Mouse (Mus musculus) C2C12 (cell line): ENCODE measurements around the gene Spaar. TPM values are rescaled to one million over a fixed set of nuclear protein-coding genes. Genes with fewer than 3 reads are reported as not detected.

ENCODE experiments used
- H3K27me3 ChIP-seq: one replicate; pipeline ENCODE4 v1.6.1; 2011; ENCODE audit not compliant: control insufficient read depth, insufficient read depth, insufficient read length
- H3K36me3 ChIP-seq: one replicate; pipeline ENCODE4 v1.6.1; 2011; ENCODE audit not compliant: control insufficient read depth, insufficient read depth
- H3K4me3 ChIP-seq: one replicate; pipeline ENCODE4 v1.5.1; 2011; ENCODE audit warnings: mild to moderate bottlenecking, control low read depth; ENCODE audit not compliant: poor library complexity, insufficient read depth, severe bottlenecking
- H3K79me2 ChIP-seq: one replicate; pipeline ENCODE4 v1.6.1; 2011; ENCODE audit not compliant: control insufficient read depth, insufficient read depth
- H3K79me3 ChIP-seq: one replicate; pipeline ENCODE4 v1.6.1; 2011; ENCODE audit warnings: low read depth, control low read depth
- H3ac ChIP-seq: one replicate; pipeline ENCODE3; 2011; ENCODE audit warnings: low read depth; ENCODE audit not compliant: control insufficient read depth, insufficient read length
- CEBPB ChIP-seq: IDR thresholded peaks from one replicate; pipeline ENCODE4 v1.6.1; 2011; ENCODE audit warnings: low read depth, mild to moderate bottlenecking, control low read depth, moderate library complexity
- CTCF ChIP-seq: IDR thresholded peaks from one replicate; pipeline ENCODE4 v1.5.1; 2011; ENCODE audit not compliant: control insufficient read depth, insufficient read depth, insufficient read length
- FOSL1 ChIP-seq: IDR thresholded peaks from one replicate; pipeline ENCODE4 v1.8.0; 2011; ENCODE audit warnings: mild to moderate bottlenecking, low read length; ENCODE audit not compliant: poor library complexity, insufficient read depth, severe bottlenecking
- MAX ChIP-seq: IDR thresholded peaks from one replicate; pipeline ENCODE4 v1.6.1; 2011; ENCODE audit warnings: mild to moderate bottlenecking, control low read depth
- MYOD1 ChIP-seq: IDR thresholded peaks from one replicate; pipeline ENCODE4 v1.6.1; 2011; ENCODE audit warnings: low read depth; ENCODE audit not compliant: control insufficient read depth, insufficient read length
- MYOG ChIP-seq: IDR thresholded peaks from one replicate; pipeline ENCODE4 v1.6.1; 2011; ENCODE audit not compliant: control insufficient read depth, insufficient read length; ENCODE audit errors: extremely low read depth
- USF1 ChIP-seq: IDR thresholded peaks from one replicate; pipeline ENCODE4 v1.6.1; 2011; ENCODE audit warnings: low read depth, mild to moderate bottlenecking, control low read depth, moderate library complexity
- polyA plus RNA-seq: library from polyadenylated mRNA; unstranded; fragments of >200 nt; fragmentation: generic; extraction: Trizol; gene quantifications from one replicate; pipeline ENCODE4 v1.2.1, GENCODE M21; 2012; ENCODE audit warnings: missing spikeins

Spaar gene
- polyA plus RNA-seq, 1 experiment, result 0.11 TPM

DNA sequence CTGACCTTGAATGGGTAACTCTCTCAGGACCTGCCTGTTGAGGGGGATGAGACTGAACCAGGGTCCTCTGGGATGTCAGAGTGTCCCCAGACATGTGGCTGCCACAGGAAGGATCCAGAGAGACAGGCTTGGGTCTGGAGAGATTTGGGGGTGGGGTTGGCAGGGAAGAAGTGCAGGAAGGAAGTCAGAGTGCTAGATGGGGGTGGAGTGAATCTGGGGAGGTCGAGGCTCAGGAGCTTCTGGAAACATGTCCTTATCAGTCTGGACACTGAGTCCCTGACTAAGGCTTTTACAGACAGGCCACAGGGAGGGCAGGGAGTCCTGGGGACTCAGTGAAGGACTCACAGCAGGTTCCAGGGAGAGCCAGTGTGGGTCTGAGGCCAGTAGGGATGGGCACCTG, 2.3 kb downstream of the Spaar start:
- Histone ChIP-seq H3ac (no peak overlapping the region), H3K36me3 (no peaks in the 10 kb centered on the region), H3K79me3 (no peaks in the 10 kb centered on the region), H3K27me3 (no peaks in the 10 kb centered on the region), H3K4me3 (no peak overlapping the region), H3K79me2 (no peaks in the 10 kb centered on the region)
- TF ChIP-seq MAX, result no peak

DNA sequence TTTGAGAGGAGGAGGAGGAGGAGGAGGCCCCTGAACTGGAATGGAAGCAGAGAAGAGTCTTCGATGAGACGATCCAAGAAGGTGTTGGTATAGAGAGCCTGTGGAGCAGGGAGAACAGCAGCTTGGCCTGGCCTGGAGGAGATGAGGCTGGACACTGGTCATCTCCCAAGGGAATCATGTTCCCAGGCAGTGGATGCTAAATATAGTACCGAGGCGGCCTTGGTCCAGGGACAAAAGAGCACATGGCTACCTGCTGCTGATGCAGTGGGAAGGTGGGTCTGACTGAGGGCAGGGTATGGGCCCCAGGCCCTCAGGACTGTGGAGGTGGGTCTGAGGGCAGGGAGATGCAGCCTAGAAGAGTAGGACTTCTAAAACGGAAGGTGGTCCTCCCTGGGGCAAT, 3.4 kb downstream of the Spaar start:
- no peaks in the 10 kb centered on the region for H3K36me3 ChIP-seq
- H3K79me3 ChIP-seq, result no peaks in the 10 kb centered on the region
- H3K27me3 ChIP-seq, result no peaks in the 10 kb centered on the region
- no peak overlapping the region for H3K4me3 ChIP-seq
- no peak overlapping the region for H3ac ChIP-seq
- H3K79me2 ChIP-seq, result no peaks in the 10 kb centered on the region
- no peak for TF ChIP-seq MAX
- no peak for TF ChIP-seq MYOD1
- TF ChIP-seq CTCF, result no peak

DNA sequence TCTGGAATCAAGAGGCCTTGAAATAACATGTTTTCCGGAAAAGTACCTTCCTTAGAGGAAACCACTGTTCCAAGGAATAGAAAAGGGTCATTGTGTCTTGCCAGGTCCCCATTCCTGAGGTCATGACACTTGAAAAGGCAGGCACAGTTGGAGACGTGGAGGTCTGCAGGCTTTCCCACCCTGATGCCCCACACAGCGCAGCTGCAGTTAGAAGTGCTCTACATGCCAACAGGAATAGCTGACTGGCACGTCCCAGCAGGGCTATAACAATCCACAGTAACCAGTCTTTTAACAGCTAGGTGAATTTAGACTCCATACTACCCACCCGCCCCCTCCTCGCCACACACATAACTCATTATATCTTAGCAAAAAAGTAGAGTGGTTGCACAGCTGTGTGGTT, 7.3 kb downstream of the Spaar start:
- Histone ChIP-seq H3K79me3 (no peaks in the 10 kb centered on the region), H3ac (no peak overlapping the region), H3K4me3 (no peak overlapping the region), H3K79me2 (no peaks in the 10 kb centered on the region), H3K36me3 (no peaks in the 10 kb centered on the region), H3K27me3 (no peaks in the 10 kb centered on the region)
- TF ChIP-seq MYOD1, result no peak
- no peak for TF ChIP-seq FOSL1
- TF ChIP-seq MYOG, result no peak
- no peak for TF ChIP-seq MAX
- TF ChIP-seq CEBPB, result no peak
- TF ChIP-seq USF1, result no peak
- no peak for TF ChIP-seq CTCF

DNA sequence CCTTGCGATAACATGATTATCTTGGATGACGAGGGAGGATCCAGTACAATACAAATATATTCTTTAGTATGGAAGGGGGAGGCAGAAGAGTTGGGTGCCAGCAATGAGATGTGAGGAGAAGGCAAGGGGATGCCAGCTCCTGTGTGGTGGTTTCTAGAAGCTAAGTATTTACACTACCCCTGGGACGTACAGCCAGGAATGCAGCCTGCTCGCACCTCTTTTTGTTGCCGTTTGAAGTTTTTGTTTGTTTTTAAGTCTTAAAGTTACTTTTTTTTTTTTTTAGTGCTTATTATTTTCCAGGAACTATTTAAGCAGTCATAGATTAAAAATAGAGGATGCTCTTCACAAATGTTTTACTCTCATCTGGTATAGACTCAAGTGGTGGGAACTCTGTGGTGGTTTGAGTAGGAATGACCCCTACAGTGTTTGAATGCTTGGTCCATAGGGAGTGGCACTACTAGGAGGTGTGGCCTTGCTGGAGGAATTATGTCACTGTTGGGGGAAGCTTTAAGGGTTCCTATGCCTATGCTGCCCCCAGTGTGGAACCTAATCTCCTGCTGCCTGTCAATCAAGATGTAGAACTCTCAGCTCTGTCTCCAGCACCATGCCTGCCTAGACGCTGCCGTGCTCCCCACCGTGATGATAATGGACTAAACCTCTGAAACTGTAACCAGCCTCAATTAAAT, 9.3 kb downstream of the Spaar start:
- Histone ChIP-seq H3ac (no peak overlapping the region), H3K36me3 (no peaks in the 10 kb centered on the region)
- no peak for TF ChIP-seq USF1
- TF ChIP-seq CTCF, result no peak
- TF ChIP-seq CEBPB, result no peak
- no peak for TF ChIP-seq FOSL1
- no peak for TF ChIP-seq MYOD1
- TF ChIP-seq MYOG, result no peak
- no peak for TF ChIP-seq MAX

DNA sequence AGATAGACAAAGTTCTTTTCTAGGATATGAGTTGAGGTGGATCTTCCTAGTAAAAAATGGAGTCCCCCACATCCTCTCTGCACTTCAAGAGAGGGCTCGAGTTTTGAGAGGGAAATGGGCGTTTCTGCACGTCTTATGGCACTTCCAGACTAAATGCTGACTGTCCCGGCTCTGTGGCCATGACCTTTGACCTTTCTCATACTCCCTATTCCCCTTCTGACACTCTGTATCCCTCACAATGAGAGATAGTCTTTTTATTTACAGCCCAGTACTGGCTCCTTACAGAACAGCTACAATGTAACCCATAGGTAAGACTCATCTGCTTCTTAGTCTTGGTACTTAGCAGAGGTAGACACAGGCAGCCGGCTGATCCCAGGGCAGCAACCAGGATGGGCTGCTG, 11.7 kb downstream of the Spaar start:
- no peaks in the 10 kb centered on the region for H3K36me3 ChIP-seq
- H3K27me3 ChIP-seq, result no peaks in the 10 kb centered on the region
- no peaks in the 10 kb centered on the region for H3K79me2 ChIP-seq
- TF ChIP-seq CTCF, result no peak
- no peak for TF ChIP-seq MAX
- TF ChIP-seq FOSL1, result no peak
- H3K79me3 ChIP-seq, result no peaks in the 10 kb centered on the region
- H3K4me3 ChIP-seq, result no peak overlapping the region
- H3ac ChIP-seq, result no peak overlapping the region

More for the DNA sequence above, 9.3 kb downstream of the Spaar start:
- Histone ChIP-seq H3K79me2 (no peaks in the 10 kb centered on the region), H3K27me3 (no peaks in the 10 kb centered on the region), H3K4me3 (no peak overlapping the region), H3K79me3 (no peaks in the 10 kb centered on the region)

DNA sequence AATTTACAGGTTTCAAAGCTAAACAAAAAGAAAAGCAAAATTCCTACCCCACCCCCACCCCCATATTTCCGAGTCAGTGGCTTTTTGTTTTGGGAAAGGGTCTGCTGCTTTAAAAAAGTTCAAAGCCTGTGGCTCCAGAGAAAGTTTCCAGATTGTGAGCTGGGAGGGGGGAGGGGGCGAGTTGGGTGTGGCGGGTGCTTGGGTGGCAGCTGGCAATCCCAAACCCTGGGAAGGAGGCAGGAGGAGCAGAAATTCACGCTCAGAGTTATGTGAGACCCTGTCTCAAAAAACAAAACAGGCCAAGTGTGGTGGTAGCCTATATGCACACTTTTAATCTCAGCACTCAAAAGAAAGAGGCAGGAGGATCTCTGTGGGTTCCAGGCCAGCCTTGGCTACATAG, 12.8 kb downstream of the Spaar start:
- Histone ChIP-seq H3K27me3 (no peaks in the 10 kb centered on the region), H3K79me3 (no peaks in the 10 kb centered on the region), H3K36me3 (no peaks in the 10 kb centered on the region), H3K79me2 (no peaks in the 10 kb centered on the region), H3K4me3 (no peak overlapping the region), H3ac (no peak overlapping the region)
- TF ChIP-seq USF1 (no peak), MYOD1 (no peak)
